Mouse (Mus musculus) megakaryocyte, embryonic 14.5 days (primary cell): ENCODE measurements around the gene Spem2.

ENCODE experiments used
- FLI1 ChIP-seq: IDR thresholded peaks from 2 replicates; pipeline ENCODE4 v1.6.1; 2012; ENCODE audit warnings: low read length, inconsistent platforms, mixed read lengths
- GATA1 ChIP-seq: IDR thresholded peaks from 3 replicates; pipeline ENCODE4 v1.6.1; 2012; ENCODE audit warnings: mixed read lengths, low read length, inconsistent platforms, borderline replicate concordance

DNA sequence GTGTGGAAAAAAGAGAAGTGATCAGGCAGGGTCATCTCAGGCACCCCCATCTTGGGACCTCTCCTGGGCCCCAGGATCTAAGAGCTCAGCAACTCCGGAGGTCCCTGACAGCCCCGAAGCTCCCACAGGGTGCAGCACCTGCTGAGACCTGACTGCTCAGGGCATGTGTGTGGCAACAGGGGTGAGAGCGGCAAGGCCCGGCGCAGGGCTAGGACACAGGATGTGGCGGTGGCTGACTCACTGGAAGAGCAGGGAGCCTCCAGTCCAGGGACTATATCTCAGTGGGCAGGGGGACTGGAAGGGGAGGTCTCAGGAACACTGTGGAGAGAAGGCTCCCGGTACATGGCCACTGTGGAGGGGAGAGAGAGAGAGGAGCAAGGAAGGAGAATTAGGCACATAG lies 20.3 kb downstream of the Spem2 start:
- TF ChIP-seq FLI1 (no peak), GATA1 (no peak)
